Mouse (Mus musculus) liver (tissue): ENCODE results near the gene Slc25a28.

Source experiments
- DNase-seq: peaks from one replicate; pipeline ENCODE4 v3.0.0-alpha.2; 2020; ENCODE audit warnings: mixed read lengths

Slc25a28 gene

DNA sequence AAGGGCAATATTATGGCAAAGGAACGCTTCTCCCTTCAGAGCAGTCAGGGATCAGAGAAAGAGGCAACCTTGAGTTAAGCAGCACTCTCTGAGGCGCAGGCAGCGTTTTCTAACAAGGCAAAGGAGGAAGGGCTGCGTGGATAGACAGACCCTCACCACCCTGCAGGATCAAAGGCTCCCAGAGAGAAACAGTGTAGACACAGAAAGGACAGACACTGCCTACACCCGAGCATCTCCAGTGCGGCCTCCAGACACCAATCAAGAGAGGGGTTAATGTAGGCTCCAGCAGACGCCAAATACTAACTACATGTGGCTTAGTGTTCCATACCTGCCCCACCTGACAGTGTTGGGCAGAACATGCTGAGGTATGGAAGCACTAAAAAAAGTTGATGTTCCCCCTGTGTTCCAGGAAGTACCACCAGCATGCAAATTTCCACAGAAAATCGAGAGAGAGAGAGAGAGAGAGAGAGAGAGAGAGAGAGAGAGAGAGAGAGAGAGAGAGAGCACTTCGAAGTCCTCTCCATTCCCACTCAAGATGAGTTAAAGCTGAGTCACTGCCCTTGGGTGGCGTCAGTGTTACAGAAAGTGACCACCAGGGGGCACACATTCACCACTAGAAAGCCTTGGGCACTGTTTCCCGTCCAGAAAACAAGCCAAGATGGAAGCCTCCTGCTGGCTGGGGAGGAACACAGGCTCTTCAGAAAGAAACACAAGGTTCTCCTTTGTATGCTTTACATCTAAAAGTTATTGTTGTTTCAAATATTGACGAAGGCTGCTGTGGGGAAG, 44.0 kb downstream of the Slc25a28 start:
- peak; percentile 83 for DNase-seq

DNA sequence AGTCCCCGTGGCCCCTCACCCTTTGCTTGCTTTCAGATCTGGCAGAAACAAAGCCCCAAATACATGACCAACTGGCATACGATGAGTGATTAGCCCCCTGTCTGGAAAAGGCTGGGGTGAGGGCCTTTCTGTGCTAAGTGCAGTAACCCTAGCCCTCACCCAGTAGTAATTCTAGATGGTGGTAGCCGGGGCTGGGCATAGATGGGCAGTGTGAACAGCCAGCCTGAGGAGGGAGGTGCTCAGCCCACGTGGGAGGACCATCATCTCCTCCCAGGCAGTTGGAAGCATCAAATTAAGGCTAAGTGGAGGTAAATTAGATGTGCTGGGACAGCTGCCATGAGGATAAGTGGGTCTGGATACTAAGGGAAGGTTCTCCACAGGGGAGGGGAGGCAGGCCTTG, 45.6 kb downstream of the Slc25a28 start:
- DNase-seq, result no peak

DNA sequence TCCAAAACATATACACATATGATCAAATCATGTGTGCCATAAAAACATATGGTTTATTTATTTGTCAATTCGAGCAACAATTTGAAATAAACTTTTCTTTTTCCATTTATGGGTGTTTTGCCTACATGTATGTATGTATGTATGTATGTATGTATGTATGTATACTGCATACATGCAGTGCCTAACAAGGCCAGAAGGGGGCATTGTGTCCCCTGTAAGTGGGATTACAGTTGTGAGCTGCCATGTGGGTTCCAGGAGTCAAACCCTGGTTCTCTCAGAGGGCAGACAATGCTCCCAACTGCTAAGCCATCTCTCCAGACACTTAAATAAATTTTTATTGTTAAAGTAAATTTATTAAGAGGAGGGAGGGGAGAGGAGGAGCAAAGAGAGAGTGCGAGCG, 47.3 kb downstream of the Slc25a28 start:
- DNase-seq, result no peak

DNA sequence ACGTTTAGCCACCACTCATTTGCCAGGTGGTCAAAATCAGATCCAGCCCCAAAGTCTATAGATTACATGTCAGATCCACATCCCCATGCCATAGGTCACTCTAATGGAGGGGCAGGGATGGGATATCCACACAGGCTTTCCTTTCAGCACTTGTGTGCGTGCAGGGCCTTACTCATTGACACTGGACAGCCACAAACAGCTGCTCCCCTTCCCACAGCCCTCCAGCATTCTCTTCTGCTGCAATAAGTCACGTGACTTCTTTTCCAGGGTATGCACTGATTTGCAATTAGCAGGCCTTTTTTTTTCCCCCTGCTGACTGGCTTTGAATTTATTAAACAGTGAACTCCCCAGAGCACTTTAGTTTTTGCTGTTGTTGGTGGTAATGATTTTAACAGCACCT, 48.5 kb downstream of the Slc25a28 start:
- no peak for DNase-seq

DNA sequence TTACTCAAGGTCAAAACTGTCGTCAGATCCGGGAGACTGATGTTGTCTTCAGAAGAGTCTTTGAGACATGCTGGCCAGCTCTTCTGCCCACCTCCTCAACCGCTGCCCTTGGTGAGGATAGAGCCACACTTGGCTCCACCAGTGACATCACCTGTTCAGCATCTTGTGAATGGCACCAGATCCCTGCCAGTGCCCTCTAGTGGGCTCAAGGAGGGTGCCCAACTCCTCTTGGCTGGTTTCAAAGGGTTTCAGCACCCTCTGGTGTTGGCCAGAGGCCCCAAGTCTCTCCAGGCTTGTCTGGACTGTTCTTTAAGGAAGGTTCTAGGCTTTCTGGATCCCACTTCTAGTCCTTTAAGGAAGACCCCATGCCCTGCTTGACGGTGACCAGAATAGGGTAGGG, 50.8 kb downstream of the Slc25a28 start:
- DNase-seq, result peak; percentile 33

DNA sequence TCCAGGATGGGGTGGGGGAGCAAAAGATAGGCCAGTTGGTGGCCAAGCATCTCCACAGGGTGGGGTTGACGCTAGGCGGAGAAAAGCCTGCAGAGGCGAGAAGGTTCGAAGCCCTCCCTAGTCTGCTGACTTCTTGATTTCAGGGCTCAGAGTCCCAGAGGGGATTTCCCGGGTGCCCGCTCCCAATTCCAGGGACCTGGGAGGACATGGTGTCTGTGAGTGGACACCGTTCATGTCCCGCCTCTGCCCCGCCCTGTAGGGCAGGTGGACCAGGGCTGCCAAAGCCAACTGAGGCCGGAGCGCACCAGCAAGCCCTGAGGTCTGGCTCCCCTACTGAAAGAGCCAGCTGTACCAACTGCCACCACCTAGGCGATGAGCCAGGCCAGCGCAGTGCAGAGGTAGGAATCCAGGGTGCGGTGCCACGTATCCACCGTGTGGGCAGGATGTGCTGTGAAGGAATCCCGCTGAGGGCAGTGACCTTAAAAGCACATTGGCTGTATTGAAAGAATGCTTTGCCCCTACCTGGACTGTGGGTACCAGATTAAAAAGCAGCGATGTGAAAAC, 54.7 kb downstream of the Slc25a28 start:
- DNase-seq, result no peak

DNA sequence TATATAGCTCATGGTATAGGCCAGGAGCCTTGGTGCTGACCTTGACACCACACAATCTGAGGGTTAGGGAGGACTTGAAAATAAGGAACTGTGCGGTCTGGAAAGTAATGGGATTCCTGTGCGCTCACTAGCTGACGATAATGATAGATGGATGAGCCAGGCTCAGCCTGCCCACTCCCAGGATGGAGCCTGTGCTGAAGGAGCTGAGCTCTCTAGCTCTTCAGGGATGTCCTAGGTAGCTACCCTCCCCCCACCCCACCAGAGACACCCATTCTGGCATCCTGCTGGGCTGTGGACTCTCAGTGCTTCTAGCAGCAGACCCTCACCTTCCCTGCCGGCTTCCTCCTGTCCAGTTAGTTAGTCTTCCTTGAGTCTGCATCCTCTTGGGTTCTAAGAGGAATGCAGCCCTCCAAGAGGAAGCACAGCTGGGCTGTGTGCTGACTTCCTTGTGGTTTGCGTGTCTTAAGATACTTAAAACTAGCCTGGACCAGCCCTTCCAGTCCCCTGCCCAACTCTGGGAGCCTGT, 56.1 kb downstream of the Slc25a28 start:
- no peak for DNase-seq

DNA sequence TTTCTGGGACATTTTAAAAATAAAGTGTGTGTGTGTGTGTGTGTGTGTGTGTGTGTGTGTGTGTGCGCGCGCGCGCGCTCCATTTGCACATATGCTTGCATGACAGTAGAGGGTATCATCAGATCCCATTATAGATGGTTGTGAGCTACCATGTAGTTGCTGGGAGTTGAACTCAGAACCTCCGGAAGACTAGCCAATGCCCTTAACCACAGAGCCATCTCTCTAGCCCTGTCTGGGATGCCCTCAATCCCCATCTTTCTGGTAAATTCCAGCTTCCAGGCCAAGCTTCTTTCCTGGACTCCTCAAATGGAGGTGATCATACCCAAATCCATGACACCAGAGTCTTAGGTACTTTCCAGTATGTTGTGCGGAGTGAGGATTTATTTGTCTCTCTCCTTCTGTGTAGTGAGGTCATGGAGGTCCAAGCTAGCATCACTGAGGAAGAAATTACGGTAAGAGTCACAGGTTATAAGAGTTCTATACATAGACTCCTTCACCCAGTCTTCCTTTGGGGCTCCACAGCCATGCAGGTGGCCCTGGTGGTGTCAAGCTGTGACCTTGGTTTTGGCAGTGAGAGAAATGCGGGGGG, 56.8 kb downstream of the Slc25a28 start:
- no peak for DNase-seq

DNA sequence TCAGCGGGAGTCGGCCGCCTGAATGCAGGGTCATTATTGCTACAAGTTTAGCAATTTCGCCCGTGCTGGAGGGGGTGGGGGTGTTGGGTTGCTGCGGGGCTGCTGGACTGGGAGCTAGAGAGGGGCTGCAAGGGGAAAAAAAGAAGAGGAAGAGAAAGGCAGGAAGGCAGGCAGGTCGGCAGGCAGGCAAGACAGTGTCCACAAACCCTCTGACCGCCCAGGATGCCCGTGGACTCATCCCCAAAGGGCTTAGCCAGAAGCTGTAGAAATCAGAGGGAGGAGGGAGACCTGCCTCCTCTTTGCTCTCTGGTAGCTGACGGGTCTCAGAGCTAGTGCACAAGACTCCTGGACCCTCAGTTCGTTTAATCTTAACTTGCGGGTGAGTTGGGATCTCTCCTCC, 57.8 kb downstream of the Slc25a28 start:
- no peak for DNase-seq

DNA sequence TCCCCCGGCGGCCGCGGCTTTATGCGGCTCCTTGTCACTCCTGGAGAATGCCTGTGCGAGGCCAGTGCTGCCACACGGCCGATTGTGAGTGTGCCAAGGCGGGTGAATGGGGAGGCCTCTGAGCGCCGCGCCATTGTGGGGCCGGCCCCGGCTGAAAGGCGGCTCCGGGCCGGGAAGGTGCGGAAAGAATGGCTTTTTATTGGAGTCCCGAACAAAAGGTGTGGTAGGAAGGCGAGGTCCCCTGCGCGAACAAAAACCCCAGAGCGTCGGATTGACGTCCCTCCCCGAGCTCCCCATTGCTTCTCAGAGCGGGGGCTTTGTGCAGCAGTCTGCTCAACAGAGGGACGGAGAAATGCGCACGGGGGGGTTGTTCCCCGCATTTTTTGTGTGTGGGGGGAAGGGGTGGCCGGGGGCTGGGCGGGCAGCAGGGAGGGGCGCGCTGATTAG, 58.2 kb downstream of the Slc25a28 start:
- no peak for DNase-seq

DNA sequence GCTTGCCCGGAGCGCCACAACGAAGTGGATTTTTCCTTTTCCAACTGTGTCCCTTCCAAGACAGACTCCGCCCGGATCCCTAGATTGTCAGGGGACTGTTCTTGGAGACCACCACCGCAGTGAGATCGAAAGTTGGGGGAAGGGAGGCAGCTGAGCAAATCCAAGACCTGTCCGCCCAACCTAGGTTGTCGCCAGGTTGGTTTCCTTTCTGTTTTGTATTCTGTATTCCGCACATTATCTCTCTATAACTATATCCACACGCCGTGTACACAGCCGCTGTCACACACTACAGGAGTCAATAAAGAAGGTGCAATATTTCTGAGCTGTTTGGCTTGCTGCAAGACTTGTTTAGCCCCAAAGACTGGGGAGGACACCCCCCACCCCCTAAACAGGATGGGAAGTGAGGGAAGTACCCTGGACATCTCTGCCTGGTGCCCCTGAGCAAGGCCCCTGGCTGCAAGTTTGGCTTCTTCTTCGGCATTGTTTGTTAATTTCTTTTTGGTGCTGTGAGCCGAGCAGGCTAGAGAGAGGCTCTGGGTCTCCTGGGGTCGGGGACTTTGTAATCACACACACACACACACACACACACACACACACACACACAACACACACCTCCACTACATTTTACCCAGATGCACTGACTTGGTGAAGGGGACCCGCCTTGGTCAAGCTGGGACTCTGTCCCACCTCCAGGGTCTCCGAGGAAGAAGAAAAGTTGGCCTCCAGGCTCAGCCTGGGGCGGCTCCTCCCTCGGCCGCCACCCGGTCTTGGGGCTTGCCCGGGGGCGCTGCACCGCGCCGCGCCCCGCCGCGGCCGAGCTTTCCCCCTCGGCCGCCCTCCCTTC, 58.9 kb downstream of the Slc25a28 start:
- DNase-seq, result no peak

DNA sequence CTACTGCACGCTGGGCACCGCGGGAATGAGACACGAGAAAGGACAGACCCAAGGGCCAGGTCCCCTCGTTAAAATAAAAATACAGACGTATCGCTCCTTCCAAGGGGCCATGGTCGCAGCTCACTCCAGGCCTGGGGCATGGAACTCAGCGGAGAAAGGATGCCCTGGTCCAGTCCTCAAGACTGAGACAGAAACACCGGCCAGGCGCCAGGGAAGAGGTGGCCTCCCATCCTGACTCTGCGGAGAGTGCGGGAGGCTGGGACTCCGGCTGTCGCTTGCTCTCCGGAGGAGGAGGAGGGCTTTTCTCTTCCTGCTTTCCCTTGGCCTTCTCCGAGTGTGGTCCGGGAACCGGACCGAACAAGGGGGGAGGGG, 59.6 kb downstream of the Slc25a28 start:
- DNase-seq, result no peak

DNA sequence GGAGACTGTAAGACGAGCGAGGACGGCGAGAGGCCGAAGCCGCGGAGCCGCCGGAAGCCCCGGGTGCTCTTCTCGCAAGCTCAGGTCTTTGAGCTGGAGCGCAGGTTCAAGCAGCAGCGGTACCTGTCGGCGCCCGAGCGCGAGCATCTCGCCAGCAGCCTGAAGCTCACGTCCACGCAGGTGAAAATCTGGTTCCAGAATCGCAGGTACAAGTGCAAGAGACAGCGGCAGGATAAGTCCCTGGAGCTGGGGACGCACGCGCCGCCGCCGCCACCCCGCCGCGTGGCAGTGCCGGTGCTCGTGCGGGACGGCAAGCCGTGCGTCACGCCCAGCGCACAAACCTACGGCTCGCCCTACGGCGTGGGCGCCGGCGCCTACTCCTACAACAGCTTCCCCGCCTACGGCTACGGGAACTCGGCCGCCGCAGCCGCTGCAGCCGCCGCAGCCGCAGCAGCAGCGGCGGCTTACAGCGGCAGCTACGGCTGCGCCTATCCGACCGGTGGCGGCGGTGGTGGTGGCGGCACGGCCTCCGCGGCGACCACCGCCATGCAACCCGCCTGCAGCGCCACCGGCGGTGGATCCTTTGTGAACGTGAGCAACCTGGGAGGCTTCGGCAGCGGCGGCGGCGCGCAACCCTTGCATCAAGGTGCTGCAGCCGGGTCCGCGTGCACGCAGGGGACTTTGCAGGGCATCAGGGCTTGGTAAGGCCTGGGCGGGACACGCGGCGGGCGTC, 60.2 kb downstream of the Slc25a28 start:
- DNase-seq, result peak; percentile 9
